Mouse (Mus musculus) embryonic fibroblast, embryonic 13.5 days (primary cell): Measurements from ENCODE around the gene Stat3.

Experiments used
- CTCF ChIP-seq: IDR thresholded peaks from 2 replicates; pipeline ENCODE4 v1.5.1; 2011; ENCODE audit warnings: mild to moderate bottlenecking, control low read depth, low read length, moderate library complexity, borderline replicate concordance; ENCODE audit not compliant: insufficient read depth
- POLR2A ChIP-seq: IDR thresholded peaks from 2 replicates; pipeline ENCODE4 v1.6.1; 2011; ENCODE audit warnings: low read depth, mild to moderate bottlenecking, control low read depth, low read length, moderate library complexity

- TF ChIP-seq POLR2A (no peak), CTCF (no peak)
Observed at GRCm38 (mm10) chr11:100905929-100906328, 33.4 kb downstream of the Stat3 start.
